Mouse (Mus musculus) olfactory bulb, adult 2 months (tissue): Measurements from ENCODE around the gene Tsga10ip. TPM values are rescaled to one million over a fixed set of nuclear protein-coding genes. Genes with fewer than 3 reads are reported as not detected.

Experiments used
- H3K27ac ChIP-seq: fragments of 200-500 bp; 2 replicates; pipeline ENCODE4 v1.5.1; 2012; ENCODE audit warnings: low read depth, low read length; ENCODE audit not compliant: insufficient read depth
- H3K4me1 ChIP-seq: fragments of 200-500 bp; 2 replicates; pipeline ENCODE4 v1.6.1; 2012; ENCODE audit warnings: low read length; ENCODE audit not compliant: control insufficient read depth, insufficient read depth
- H3K4me3 ChIP-seq: fragments of 200-500 bp; 2 replicates; pipeline ENCODE4 v1.5.1; 2012; ENCODE audit warnings: mild to moderate bottlenecking, low read depth, low read length, moderate library complexity; ENCODE audit not compliant: insufficient read depth
- CTCF ChIP-seq: fragments of 200-500 bp; IDR thresholded peaks from 2 replicates; pipeline ENCODE4 v1.5.1; 2012; ENCODE audit warnings: low read depth, mild to moderate bottlenecking, low read length, moderate library complexity; ENCODE audit not compliant: insufficient read depth
- POLR2A ChIP-seq: fragments of 200-500 bp; IDR thresholded peaks from 2 replicates; pipeline ENCODE4 v1.6.1; 2012; ENCODE audit warnings: mild to moderate bottlenecking, low read depth, low read length, moderate library complexity; ENCODE audit not compliant: insufficient read depth
- WGBS: fragments of 180-500 bp; shearing (Covaris S2); methylation state at CpG from one replicate; pipeline ENCODE4 v1.1.7; 2018; 5-methylcytosine and 5-hydroxymethylcytosine counted together
- polyA plus RNA-seq: library from polyadenylated mRNA; stranded (reverse); fragments of >200 nt; gene quantifications from 2 replicates; pipeline ENCODE4 v1.2.4, GENCODE M21; 2012; ENCODE audit warnings: low replicate concordance; ENCODE audit not compliant: missing spikeins, insufficient read depth, insufficient read length

Tsga10ip gene
- polyA plus RNA-seq, 1 experiment: not detected

DNA sequence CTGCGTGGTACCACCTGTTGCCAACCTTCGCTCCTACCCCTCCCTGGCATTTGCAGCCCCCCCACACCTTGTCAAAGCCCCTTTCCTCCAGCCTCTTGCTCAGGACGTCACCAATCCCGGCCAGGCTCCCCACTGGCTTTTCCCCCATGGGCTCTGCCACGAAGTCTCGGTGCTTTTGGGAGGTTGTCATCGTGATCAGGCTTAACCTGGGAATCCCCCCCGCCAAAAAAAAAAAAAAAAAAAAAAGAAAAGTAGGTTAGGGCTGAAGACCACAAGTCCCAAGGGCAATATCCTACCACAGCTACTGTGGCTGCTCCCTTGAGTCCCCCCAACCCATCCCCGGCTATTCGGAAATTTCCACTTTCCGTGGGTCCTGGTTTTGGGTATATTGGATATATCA is 36.6 kb downstream of the Tsga10ip start:
- peaks cover 15% of the 10 kb centered on the region for H3K4me1 ChIP-seq
- 11% methylated on average over 11 of the region's 11 CpGs for WGBS
- peak overlapping the region; percentile 42; the same call in 1 of the 2 replicates for H3K27ac ChIP-seq
- H3K4me3 ChIP-seq: peak overlapping the region; percentile 98
- TF ChIP-seq CTCF: no peak
- TF ChIP-seq POLR2A: no peak

DNA sequence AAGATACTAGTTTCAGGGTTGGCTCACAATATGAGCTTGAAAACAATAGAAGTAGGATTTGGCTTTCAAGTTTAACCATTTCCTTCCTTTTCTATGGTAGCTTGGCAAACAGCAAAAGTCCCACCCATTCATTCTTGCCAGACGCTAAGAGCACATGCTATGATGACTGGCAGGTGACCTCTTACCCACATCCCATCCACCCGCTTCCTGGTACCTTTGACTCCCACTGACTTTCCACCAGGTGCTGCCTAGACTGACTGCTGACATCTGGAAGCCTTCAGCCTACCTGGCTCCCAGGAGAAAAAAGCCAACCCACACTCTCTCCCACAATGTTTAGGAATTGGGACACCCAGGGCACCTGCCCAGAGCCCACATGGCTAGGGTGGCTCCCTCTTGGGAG is 38.2 kb downstream of the Tsga10ip start:
- H3K4me3 ChIP-seq: no peak overlapping the region
- peaks cover 15% of the 10 kb centered on the region for H3K4me1 ChIP-seq
- TF ChIP-seq CTCF: no peak
- TF ChIP-seq POLR2A: no peak
- no peak overlapping the region for H3K27ac ChIP-seq
- 88% methylated on average over 2 of the region's 2 CpGs for WGBS

DNA sequence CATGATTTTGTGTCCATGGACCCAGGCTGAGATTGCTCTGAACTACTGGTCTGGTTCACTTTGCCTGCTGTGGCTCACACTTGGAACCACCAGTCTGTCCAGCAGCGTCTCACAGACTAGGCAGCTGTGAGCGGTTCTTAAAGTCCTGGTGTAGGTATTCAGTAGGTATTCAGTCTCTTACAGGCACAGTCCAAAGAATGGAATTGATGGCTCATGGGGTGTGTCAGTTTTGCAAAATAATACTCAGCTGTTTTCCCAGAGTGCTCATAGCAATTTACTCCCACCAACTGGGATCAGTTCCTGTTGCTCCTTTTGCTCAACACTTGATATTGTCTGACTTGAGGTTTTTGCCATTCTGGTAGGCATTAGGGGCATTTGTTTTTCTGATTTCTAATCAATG is 40.1 kb downstream of the Tsga10ip start:
- TF ChIP-seq POLR2A (no peak), CTCF (no peak)
- H3K4me1 ChIP-seq: peaks cover 7% of the 10 kb centered on the region
- WGBS: 78% methylated on average over 2 of the region's 2 CpGs

DNA sequence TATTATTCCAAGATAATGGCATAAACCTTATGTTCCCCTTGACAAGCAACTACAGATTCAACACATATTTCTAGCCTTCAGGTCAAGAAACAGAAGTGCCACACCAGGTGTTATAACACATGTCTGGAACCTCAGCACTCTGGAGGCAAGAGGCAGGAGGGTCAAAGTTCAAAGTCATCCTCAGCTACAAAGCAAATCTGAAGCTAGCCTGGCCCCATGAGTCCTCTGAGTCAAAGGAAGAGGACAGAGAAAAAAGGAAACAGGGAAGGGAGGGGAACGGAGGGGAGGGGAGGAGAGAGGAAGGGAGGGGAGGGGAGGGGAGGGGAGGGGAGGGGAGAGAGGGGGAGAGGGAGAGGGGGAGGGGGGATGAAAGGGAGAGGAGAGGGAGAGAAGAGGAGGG is 46.2 kb downstream of the Tsga10ip start:
- Histone ChIP-seq H3K4me1 (no peaks in the 10 kb centered on the region), H3K27ac (no peak overlapping the region), H3K4me3 (no peak overlapping the region)
- TF ChIP-seq POLR2A (no peak), CTCF (no peak)
- no CpG with 5 or more reads among the region's 1 CpGs for WGBS

More for the DNA sequence above, 40.1 kb downstream of the Tsga10ip start:
- Histone ChIP-seq H3K27ac (no peak overlapping the region), H3K4me3 (no peak overlapping the region)

DNA sequence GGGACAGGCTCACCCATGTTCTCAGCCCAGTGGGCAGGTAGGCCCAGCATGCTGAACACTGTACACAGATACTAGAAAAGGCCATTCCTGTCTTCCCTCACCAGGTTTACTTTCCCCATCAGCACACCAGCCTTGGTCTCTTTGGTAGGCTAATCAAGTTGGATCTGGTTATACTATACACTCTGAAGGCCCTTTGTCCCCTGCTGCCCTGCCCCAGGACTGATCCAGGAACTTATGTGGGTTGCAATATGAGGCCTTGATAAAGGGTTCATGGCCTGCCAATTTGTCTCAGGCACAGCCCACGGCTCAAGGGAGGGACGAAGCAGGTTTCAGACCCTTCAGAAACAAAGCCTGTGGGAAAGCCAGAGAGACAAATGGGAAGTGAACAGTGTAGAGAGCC is 48.7 kb downstream of the Tsga10ip start:
- no peak for TF ChIP-seq CTCF
- Histone ChIP-seq H3K27ac (no peak overlapping the region), H3K4me3 (no peak overlapping the region), H3K4me1 (peaks cover 6% of the 10 kb centered on the region)
- 78% methylated on average over 2 of the region's 2 CpGs for WGBS

DNA sequence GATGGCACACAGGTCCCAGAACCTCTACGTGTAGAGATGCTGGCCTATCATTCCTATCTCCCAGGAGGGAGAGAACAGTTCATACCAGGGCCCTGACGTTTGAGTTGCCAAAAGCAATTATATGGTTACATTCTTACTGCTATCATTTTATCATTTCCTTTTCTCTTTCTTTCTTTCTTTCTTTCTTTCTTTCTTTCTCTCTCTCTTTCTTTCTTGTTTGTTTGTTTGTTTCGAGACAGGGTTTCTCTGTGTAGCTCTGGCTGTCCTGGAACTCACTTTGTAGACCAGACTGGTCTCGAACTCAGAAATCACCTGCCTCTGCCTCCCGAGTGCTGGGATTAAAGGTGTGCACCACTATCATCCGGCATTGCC is 52.8 kb downstream of the Tsga10ip start, which contains the start of gene Cst6:
Gene Cst6 (minus strand): TSS at position 73 of the 372 bp plus-strand sequence.
- Histone ChIP-seq H3K27ac (0 out of 2 replicates have a peak within 1 kb of the TSS, but pooled peaks have one; percentile 14), H3K4me1 (peaks cover 12% of the 10 kb centered on the region), H3K4me3 (peak within 1 kb of the TSS; percentile 54)
- 67% methylated on average over 6 of the region's 6 CpGs for WGBS

DNA sequence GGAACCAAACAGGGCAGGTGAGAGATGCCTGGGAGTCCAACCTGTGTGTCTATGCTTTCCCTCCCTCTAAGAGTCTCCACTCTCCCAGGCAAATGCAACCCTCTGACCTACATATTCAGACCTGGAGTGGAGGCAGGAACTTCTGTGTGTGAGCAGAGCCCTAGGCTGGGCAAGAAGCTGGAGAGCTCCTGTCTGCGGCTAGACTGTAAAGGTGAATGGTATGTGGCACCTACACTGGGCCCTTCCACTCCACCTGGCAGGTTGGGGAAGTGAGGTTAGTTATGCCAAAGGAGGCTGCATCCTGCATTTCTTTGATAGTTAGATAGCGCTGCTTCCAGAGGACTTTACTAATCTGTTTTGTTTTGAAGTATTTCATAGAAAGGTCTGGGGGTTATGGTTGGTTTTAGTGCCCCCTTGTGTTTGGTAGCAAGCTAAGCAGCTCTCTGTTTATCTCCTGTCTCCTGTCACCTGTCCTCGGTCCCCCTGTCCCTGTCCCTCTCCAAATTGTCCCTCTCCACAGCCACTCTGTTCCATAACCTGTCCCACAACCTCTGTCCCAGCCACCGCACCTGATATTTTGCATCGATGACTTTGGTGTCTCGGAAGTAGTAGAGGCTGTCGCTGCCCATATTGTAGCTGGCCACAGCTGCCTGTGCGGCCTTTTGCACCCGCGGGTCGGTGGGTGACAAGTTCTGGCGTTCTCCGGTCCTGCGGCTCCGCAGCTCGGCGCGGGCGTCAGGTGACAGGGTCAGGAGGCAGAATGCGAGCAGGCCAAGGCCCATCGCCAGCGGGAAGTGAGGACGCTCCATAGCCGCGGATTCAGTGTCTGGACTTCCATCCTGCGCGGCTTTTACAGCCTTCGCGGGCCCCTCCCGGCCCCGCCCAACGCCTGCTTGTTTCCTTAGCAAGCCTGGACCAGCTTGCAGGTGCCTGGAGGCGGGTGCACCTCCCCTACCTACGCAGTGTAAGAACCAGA is 53.5 kb downstream of the Tsga10ip start:
- H3K4me3 ChIP-seq: peak overlapping the region; percentile 54
- 4% methylated on average over 34 of the region's 34 CpGs for WGBS
- H3K4me1 ChIP-seq: peaks cover 12% of the 10 kb centered on the region
- TF ChIP-seq POLR2A: no peak
- peak; percentile 28; the same call in 1 of the 2 replicates for TF ChIP-seq CTCF
- 0 out of 2 replicates have a peak overlapping the region, but pooled peaks have one; percentile 14 for H3K27ac ChIP-seq

DNA sequence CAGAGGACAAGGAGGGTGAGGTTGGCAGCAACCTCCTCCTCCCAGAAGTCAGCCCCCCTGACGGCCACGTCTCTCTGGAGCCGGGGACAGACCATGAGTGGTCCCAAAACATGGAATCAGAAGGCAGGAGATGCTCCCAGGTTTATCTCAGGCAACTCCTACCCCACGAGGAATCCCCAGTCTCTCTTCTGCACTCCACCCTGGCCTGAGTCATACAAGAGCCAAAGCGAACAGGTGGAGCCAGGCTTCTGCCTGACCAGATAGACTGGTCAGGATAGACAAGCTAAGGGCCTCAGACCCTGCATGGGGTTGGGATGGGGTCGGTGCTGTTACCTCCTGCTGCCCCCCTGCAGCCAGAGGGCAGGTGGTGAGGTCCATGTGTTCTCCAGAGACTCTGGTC is 54.3 kb downstream of the Tsga10ip start:
- 75% methylated on average over 6 of the region's 6 CpGs for WGBS
- Histone ChIP-seq H3K4me1 (peaks cover 12% of the 10 kb centered on the region), H3K4me3 (no peak overlapping the region), H3K27ac (no peak overlapping the region)
- TF ChIP-seq POLR2A: no peak

DNA sequence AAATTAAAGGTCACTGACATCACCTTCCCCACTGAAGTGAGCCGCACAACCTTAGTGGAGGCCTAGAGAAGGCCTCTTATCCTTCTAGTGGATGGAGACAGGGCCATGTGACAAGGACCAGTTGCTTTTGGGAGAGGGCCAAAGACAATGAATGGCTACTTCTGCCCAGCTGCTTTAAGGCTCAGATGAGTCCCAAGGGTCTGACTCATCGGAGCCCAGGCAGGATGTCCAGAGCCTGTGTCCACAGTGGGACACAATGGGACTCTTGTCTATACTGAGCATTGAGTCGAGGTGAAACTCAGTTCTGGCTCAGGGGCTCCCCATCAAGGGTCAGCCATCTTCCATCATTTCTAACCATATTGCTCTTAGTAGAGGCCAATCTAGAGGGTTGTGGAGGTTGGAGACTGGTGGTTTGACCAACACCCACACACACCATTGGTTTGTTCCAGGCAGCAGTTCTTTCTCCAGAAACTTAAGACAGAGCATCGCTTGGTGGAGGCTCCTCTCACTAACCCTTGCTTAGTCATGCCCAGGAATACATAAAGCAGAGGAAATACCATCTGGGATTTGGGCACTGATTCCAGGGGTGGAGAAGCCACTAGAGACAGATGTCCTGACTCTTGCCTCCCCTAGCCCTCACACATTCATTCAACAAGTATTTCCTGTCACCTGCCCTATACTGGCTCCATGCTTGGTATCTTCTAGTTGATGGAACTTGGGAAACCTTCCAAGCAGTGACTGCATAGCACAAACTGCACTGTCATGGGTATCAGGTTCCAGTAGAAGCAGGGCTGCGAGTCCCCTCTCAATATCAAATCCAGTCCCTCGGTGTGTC is 56.8 kb downstream of the Tsga10ip start:
- H3K4me1 ChIP-seq: peaks cover 12% of the 10 kb centered on the region
- no peak overlapping the region for H3K4me3 ChIP-seq
- WGBS: 76% methylated on average over 6 of the region's 6 CpGs
- no peak overlapping the region for H3K27ac ChIP-seq
- no peak for TF ChIP-seq CTCF
- TF ChIP-seq POLR2A: no peak
